Mouse (Mus musculus): ENCODE results near the gene Sypl2. TPM values are rescaled to one million over a fixed set of nuclear protein-coding genes. Genes with fewer than 3 reads are reported as not detected.

Gene Sypl2
- polyA plus RNA-seq, 1 experiment from 2014 or later: 3.6 TPM

DNA sequence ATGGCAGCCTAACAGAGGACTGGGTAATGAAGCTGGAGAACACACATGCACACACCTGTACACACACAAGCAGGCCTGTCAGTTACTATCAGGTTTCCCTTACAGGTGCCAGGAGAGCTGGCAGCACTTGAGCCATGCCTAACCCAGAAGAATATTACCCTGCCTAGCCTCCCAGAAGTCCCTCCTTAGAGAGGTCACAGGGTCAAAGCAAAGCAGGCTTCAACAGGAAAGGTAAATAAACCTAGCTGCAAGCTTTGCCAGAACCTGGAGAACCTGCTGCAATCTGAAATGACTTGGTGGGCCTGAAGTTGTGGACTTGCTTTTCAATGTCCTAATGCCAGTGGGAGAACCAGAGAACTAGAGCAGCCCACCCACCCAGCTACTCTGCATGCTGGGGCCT is 23.9 kb downstream of the Sypl2 start:
- H3K9me3 ChIP-seq (replicated peaks; ENCODE audit: low read length): no peaks in the 10 kb centered on the region
- H3K27me3 ChIP-seq (ENCODE audit: insufficient read depth, low read length): no peaks in the 10 kb centered on the region
- no peak overlapping the region for H3K4me2 ChIP-seq (ENCODE audit: low read length)
- H3K36me3 ChIP-seq (ENCODE audit: insufficient read depth, low read length): peaks cover 18% of the 10 kb centered on the region
- no peak overlapping the region for H3K4me3 ChIP-seq (replicated peaks; ENCODE audit: low read depth, low read length)
- H3K9ac ChIP-seq (ENCODE audit: low read depth, low read length): no peak overlapping the region
- peaks cover 3% of the 10 kb centered on the region for H3K4me1 ChIP-seq (replicated peaks; ENCODE audit: insufficient read depth, low read length)
- DNase-seq (ENCODE audit: low spot score) (no peak), ATAC-seq (replicated peaks; ENCODE audit: low FRiP score, low read depth) (no peak)
- no peak overlapping the region for H3K27ac ChIP-seq
- no peak for TF ChIP-seq CTCF (IDR thresholded peaks at IDR 0.05; ENCODE audit: low read depth)

DNA sequence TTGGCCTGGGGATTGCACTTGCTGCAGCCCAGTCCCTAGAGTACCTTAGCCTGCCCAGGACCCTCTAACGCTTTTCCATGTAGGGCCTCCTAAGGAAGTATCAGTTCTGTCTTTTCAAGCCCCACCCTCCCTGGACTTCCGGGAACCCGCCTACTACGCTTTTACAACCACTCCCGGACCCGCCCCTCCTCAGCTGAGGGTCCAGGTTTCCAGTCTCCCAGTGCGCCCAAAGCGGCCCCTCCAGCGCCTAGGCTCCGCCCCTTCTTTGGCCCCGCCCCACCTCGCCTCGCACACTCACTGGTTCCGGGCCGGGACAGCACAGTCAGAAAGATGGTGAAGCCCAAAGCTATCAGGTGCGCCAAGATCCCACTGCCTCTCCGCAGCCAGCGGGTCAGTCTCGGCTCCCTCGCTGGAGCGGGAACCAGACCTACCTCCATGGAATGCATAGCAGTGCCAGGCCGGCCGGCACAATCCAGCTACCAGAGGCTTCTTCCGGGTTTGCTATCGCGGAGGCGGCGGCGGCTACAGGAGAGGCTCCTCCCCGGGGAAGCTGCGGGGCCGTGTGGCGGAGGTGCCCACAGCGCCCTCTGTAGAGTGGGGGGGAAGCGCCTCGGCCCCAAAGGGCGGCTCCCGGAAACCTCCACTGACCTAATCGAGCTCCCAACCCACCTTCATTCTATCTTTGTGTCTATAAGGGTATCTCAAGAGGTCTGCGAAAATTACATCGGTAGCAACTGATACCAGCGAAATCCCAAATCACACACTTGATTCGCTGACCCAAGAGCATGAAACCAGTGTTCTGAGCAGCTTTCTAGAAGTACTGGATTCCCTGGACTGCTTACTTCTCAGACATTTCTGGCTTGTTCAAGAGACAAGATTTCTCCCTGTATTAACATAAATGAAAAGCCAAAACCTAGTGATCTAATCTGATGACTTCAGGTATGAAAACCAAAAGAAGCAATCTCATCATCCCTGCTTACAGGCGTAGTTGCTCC is 25.8 kb downstream of the Sypl2 start, which contains the start of gene Cyb561d1:
TSS of gene Cyb561d1 (minus strand) at position 884 of the 995 bp plus-strand sequence.
- Histone ChIP-seq H3K4me1 (replicated peaks; ENCODE audit: insufficient read depth, low read length) (peaks cover 18% of the 10 kb centered on the region), H3K9me3 (replicated peaks; ENCODE audit: low read length) (no peaks in the 10 kb centered on the region), H3K4me2 (ENCODE audit: low read length) (peak within 1 kb of the TSS; percentile 54), H3K36me3 (ENCODE audit: insufficient read depth, low read length) (peaks cover 17% of the 10 kb centered on the region), H3K9ac (ENCODE audit: low read depth, low read length) (peak within 1 kb of the TSS; percentile 53), H3K27me3 (ENCODE audit: insufficient read depth, low read length) (no peaks in the 10 kb centered on the region), H3K27ac (peak within 1 kb of the TSS; percentile 75), H3K4me3 (replicated peaks; ENCODE audit: low read depth, low read length) (peak within 1 kb of the TSS; percentile 56)
- 2% methylated on average over 44 of the region's 44 CpGs for WGBS
- TF ChIP-seq CTCF (IDR thresholded peaks at IDR 0.05; ENCODE audit: low read depth): peak; percentile 69
- peak; percentile 87 for ATAC-seq (replicated peaks; ENCODE audit: low FRiP score, low read depth)
- peak; percentile 96 for DNase-seq (ENCODE audit: low spot score)

DNA sequence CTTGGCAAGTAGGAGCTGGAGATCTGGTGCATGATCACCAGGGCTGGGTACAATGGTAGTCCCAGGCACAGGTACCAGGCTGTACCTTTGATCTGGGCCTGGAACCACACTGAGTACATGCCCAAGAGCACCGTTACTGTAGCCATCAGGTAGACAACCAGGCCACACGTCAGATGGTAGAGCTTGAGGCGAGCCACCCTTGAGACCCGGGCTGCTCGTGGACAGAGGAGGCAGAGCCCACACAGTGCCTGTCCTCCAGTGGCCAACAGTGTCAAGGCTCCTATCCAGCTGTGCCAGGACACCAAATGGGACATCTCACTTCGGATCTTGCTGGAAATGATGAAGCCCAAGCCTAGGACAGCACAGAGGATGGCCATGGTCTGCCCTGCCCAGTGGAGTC is 27.2 kb downstream of the Sypl2 start:
- Histone ChIP-seq H3K4me2 (ENCODE audit: low read length) (no peak overlapping the region), H3K4me1 (replicated peaks; ENCODE audit: insufficient read depth, low read length) (peaks cover 23% of the 10 kb centered on the region), H3K9me3 (replicated peaks; ENCODE audit: low read length) (no peaks in the 10 kb centered on the region), H3K27ac (no peak overlapping the region; the same call in 1 of the 2 replicates), H3K27me3 (ENCODE audit: insufficient read depth, low read length) (no peaks in the 10 kb centered on the region), H3K36me3 (ENCODE audit: insufficient read depth, low read length) (peaks cover 7% of the 10 kb centered on the region; the same call in 1 of the 2 replicates), H3K9ac (ENCODE audit: low read depth, low read length) (no peak overlapping the region), H3K4me3 (replicated peaks; ENCODE audit: low read depth, low read length) (no peak overlapping the region)
- no peak for TF ChIP-seq CTCF (IDR thresholded peaks at IDR 0.05; ENCODE audit: low read depth)
- ATAC-seq (replicated peaks; ENCODE audit: low FRiP score, low read depth): no peak
- no peak for DNase-seq (ENCODE audit: low spot score)
- 91% methylated on average over 6 of the region's 6 CpGs for WGBS

DNA sequence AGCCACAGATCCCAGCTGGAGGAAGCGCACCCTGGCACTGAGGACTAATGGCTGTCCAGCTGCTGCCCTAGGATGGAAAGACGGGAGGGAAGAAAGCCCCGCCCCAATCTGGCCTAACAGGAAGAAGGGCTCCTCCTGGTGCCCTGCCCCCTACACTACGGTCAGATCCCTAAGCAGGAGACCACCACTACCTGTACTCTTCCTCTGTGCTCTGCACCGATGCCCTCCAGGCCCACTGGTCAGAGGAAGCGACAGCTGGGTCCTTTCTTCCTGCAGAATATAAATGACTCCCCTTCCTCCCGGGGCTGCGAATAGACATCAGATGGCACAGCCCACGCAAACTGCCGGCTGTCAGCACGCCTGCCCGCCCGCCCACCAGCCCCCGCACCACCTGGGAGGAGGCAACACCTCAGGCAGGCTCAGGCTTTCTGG is 29.4 kb downstream of the Sypl2 start:
- Histone ChIP-seq H3K36me3 (ENCODE audit: insufficient read depth, low read length) (0 out of 2 replicates have a peak, but pooled peaks cover 2% of the 10 kb centered on the region), H3K4me3 (replicated peaks; ENCODE audit: low read depth, low read length) (no peak overlapping the region), H3K4me1 (replicated peaks; ENCODE audit: insufficient read depth, low read length) (peaks cover 23% of the 10 kb centered on the region), H3K9ac (ENCODE audit: low read depth, low read length) (peak overlapping the region; percentile 32; the same call in 1 of the 2 replicates), H3K27ac (no peak overlapping the region), H3K4me2 (ENCODE audit: low read length) (peak overlapping the region; percentile 41), H3K27me3 (ENCODE audit: insufficient read depth, low read length) (no peaks in the 10 kb centered on the region), H3K9me3 (replicated peaks; ENCODE audit: low read length) (no peaks in the 10 kb centered on the region)
- peak; percentile 44 for ATAC-seq (replicated peaks; ENCODE audit: low FRiP score, low read depth)
- WGBS: 5% methylated on average over 14 of the region's 14 CpGs
- DNase-seq (ENCODE audit: low spot score): peak; percentile 86
- TF ChIP-seq CTCF (IDR thresholded peaks at IDR 0.05; ENCODE audit: low read depth): peak; percentile 52

DNA sequence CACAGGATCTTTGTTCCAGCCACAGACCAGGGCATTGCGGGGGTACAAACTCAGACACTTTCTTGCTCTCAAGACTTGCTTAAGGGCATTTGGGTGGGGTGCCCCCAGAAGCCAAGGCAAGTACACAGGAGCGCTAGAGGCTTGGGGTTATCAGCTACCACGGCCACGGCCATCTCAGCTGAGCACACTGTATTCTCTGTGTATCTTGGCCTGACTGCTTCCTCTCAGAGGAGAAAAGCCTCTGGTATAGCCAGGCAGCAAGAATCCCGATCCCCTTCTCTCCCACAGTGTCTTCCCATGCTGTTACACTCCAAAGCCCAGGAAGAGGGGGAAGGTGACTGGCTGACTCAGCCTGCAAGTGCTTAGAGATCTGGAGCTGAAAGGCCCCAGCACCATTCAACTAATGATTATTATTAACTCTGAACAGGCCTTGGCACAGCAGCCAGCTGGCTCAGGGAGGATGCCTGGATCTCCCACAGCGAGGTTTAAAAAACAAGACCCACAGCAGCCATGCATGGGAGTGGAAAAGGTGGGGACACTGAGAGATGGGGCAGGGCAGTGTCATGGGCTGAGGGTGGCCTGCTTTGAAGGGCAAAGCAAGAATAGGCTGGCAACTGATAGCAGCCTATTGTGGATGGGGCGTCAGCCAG is 30.4 kb downstream of the Sypl2 start:
- peaks cover 23% of the 10 kb centered on the region for H3K4me1 ChIP-seq (replicated peaks; ENCODE audit: insufficient read depth, low read length)
- H3K4me3 ChIP-seq (replicated peaks; ENCODE audit: low read depth, low read length): no peak overlapping the region
- no peak for DNase-seq (ENCODE audit: low spot score)
- H3K27me3 ChIP-seq (ENCODE audit: insufficient read depth, low read length): no peaks in the 10 kb centered on the region
- no peak for ATAC-seq (replicated peaks; ENCODE audit: low FRiP score, low read depth)
- H3K9ac ChIP-seq (ENCODE audit: low read depth, low read length): no peak overlapping the region
- H3K9me3 ChIP-seq (replicated peaks; ENCODE audit: low read length): no peaks in the 10 kb centered on the region
- TF ChIP-seq CTCF (IDR thresholded peaks at IDR 0.05; ENCODE audit: low read depth): no peak
- H3K4me2 ChIP-seq (ENCODE audit: low read length): no peak overlapping the region; the same call in 1 of the 2 replicates
- WGBS: 66% methylated on average over 7 of the region's 7 CpGs
- H3K36me3 ChIP-seq (ENCODE audit: insufficient read depth, low read length): 0 out of 2 replicates have a peak, but pooled peaks cover 2% of the 10 kb centered on the region
- no peak overlapping the region for H3K27ac ChIP-seq

DNA sequence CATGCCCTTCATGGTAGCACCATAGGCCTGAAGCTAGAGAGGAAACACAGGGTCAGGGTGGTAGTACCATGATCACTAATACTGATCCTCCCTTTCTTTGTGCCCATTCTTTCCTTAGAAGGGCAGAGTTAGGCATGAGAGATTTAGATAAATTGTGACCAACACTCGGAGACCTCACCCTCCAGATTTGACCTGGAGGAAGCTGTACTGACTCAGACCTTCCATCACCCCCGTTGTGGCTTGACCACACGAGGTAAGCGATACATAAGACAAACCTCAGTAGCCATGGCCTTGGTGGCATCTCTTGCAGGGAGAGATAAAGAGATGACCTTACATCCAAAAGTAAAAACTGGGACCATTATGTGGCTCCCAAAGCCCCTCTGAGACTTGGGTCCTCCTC is 31.2 kb downstream of the Sypl2 start:
- no peak for DNase-seq (ENCODE audit: low spot score)
- H3K4me1 ChIP-seq (replicated peaks; ENCODE audit: insufficient read depth, low read length): peaks cover 23% of the 10 kb centered on the region
- 0 out of 2 replicates have a peak, but pooled peaks cover 2% of the 10 kb centered on the region for H3K36me3 ChIP-seq (ENCODE audit: insufficient read depth, low read length)
- H3K4me3 ChIP-seq (replicated peaks; ENCODE audit: low read depth, low read length): no peak overlapping the region
- no peaks in the 10 kb centered on the region for H3K27me3 ChIP-seq (ENCODE audit: insufficient read depth, low read length)
- WGBS: 71% methylated on average over 4 of the region's 4 CpGs
- ATAC-seq (replicated peaks; ENCODE audit: low FRiP score, low read depth): no peak
- H3K9me3 ChIP-seq (replicated peaks; ENCODE audit: low read length): no peaks in the 10 kb centered on the region
- no peak overlapping the region for H3K9ac ChIP-seq (ENCODE audit: low read depth, low read length)
- TF ChIP-seq CTCF (IDR thresholded peaks at IDR 0.05; ENCODE audit: low read depth): no peak
- H3K27ac ChIP-seq: no peak overlapping the region
- H3K4me2 ChIP-seq (ENCODE audit: low read length): no peak overlapping the region

Measured in kidney, postnatal 0 days (tissue).